Mouse (Mus musculus) midbrain, embryonic 16.5 days (tissue): ENCODE measurements around the gene Ank. TPM values are rescaled to one million over a fixed set of nuclear protein-coding genes. Genes with fewer than 3 reads are reported as not detected.
A peak's percentile ranks its signal among the peaks of the same experiment; 100 is the strongest.

ENCODE experiments used
- ATAC-seq: fragments of 200-750 bp; cut with Nextera tagmentation; 2 replicates; pipeline ENCODE4 v1.8.0; 2017; ENCODE audit warnings: moderate TSS enrichment
- H3K27ac ChIP-seq: fragments of 300-500 bp; sonication (generic); 2 replicates; pipeline ENCODE4 v1.5.1; 2014; ENCODE audit warnings: mild to moderate bottlenecking, low read length, mixed read lengths
- H3K27me3 ChIP-seq: fragments of 300-500 bp; sonication (generic); 2 replicates; pipeline ENCODE4 v1.6.1; 2014; ENCODE audit warnings: low read depth, low read length, mixed read lengths; ENCODE audit not compliant: control insufficient read depth, insufficient read depth
- H3K36me3 ChIP-seq: fragments of 300-500 bp; sonication (generic); 2 replicates; pipeline ENCODE4 v1.6.1; 2014; ENCODE audit warnings: mild to moderate bottlenecking, low read length, moderate library complexity, mixed read lengths; ENCODE audit not compliant: control insufficient read depth, insufficient read depth
- H3K4me1 ChIP-seq: fragments of 300-500 bp; sonication (generic); 2 replicates; pipeline ENCODE4 v1.6.1; 2014; ENCODE audit warnings: mild to moderate bottlenecking, low read length, mixed read lengths; ENCODE audit not compliant: control insufficient read depth, insufficient read depth
- H3K4me2 ChIP-seq: fragments of 300-500 bp; sonication (generic); 2 replicates; pipeline ENCODE4 v1.6.1; 2014; ENCODE audit warnings: mild to moderate bottlenecking, low read length, mixed read lengths
- H3K4me3 ChIP-seq: fragments of 300-500 bp; sonication (generic); 2 replicates; pipeline ENCODE4 v1.5.1; 2014; ENCODE audit warnings: low read depth, mild to moderate bottlenecking, low read length, moderate library complexity, mixed read lengths
- H3K9ac ChIP-seq: fragments of 300-500 bp; sonication (generic); 2 replicates; pipeline ENCODE4 v1.6.1; 2014; ENCODE audit warnings: low read depth, low read length, mixed read lengths
- H3K9me3 ChIP-seq: fragments of 300-500 bp; sonication (generic); replicated peaks from 2 replicates; pipeline ENCODE4 v1.6.1; 2014; ENCODE audit warnings: mild to moderate bottlenecking, low read length, mixed read lengths; ENCODE audit not compliant: control insufficient read depth, poor library complexity, severe bottlenecking
- WGBS: fragments of 180-500 bp; shearing (Covaris S2); extraction: QIAGEN DNeasy Blood & Tissue Kit; methylation state at CpG from one replicate; pipeline ENCODE4 v1.1.7; 2014; 5-methylcytosine and 5-hydroxymethylcytosine counted together
- polyA plus RNA-seq: library from polyadenylated mRNA; unstranded; fragments of >200 nt; fragmentation: Nextera tagmentation; extraction: Ambion mirVana; gene quantifications from 2 replicates; pipeline ENCODE4 v1.2.1, GENCODE M21; 2015

The Ank gene
- polyA plus RNA-seq, 1 experiment from 2014 or later = 15.7 TPM

- H3K27ac ChIP-seq = no peak overlapping the region
- peaks cover 19% of the 10 kb centered on the region for H3K4me1 ChIP-seq
- no peaks in the 10 kb centered on the region for H3K9me3 ChIP-seq
- no peaks in the 10 kb centered on the region for H3K27me3 ChIP-seq
- H3K4me3 ChIP-seq = no peak overlapping the region
- H3K36me3 ChIP-seq = peaks cover 3% of the 10 kb centered on the region; the same call in 1 of the 2 replicates
- H3K9ac ChIP-seq = no peak overlapping the region
- 95% methylated on average over 9 of the region's 9 CpGs for WGBS
- no peak overlapping the region for H3K4me2 ChIP-seq
- no peak for ATAC-seq
Measured at GRCm38 (mm10) chr15:27627794-27628193, 161.3 kb downstream of the Ank start.

- H3K36me3 ChIP-seq = no peaks in the 10 kb centered on the region
- no peak overlapping the region for H3K9ac ChIP-seq
- H3K4me1 ChIP-seq = peaks cover 19% of the 10 kb centered on the region
- peak overlapping the region; percentile 14; the same call in 1 of the 2 replicates for H3K4me2 ChIP-seq
- 81% methylated on average over 4 of the region's 4 CpGs for WGBS
- no peak for ATAC-seq
- H3K27me3 ChIP-seq = no peaks in the 10 kb centered on the region
- H3K9me3 ChIP-seq = no peaks in the 10 kb centered on the region
- no peak overlapping the region for H3K4me3 ChIP-seq
- no peak overlapping the region for H3K27ac ChIP-seq
Measured at GRCm38 (mm10) chr15:27629046-27629445, 162.6 kb downstream of the Ank start.

- peak overlapping the region; percentile 76 for H3K4me2 ChIP-seq
- ATAC-seq = peak; percentile 81
- no peaks in the 10 kb centered on the region for H3K27me3 ChIP-seq
- peaks cover 19% of the 10 kb centered on the region for H3K4me1 ChIP-seq
- peak overlapping the region; percentile 66 for H3K27ac ChIP-seq
- no peaks in the 10 kb centered on the region for H3K9me3 ChIP-seq
- no peaks in the 10 kb centered on the region for H3K36me3 ChIP-seq
- peak overlapping the region; percentile 75 for H3K9ac ChIP-seq
- peak overlapping the region; percentile 91 for H3K4me3 ChIP-seq
- WGBS = 2% methylated on average over 45 of the region's 53 CpGs
Measured at GRCm38 (mm10) chr15:27629800-27630600, 163.5 kb downstream of the Ank start.

GRCm38 (mm10) chr15:27630601-27631383 lies 164.3 kb downstream of the Ank start, which contains the start of gene Otulin:
Otulin (minus strand) TSS chr15:27630693.
- Histone ChIP-seq H3K9ac (peak within 1 kb of the TSS; percentile 75), H3K36me3 (no peaks in the 10 kb centered on the region), H3K4me1 (peaks cover 19% of the 10 kb centered on the region), H3K27ac (peak within 1 kb of the TSS; percentile 74), H3K27me3 (no peaks in the 10 kb centered on the region), H3K9me3 (no peaks in the 10 kb centered on the region), H3K4me2 (peak within 1 kb of the TSS; percentile 87), H3K4me3 (peak within 1 kb of the TSS; percentile 91)
- ATAC-seq = peak; percentile 98
- 6% methylated on average over 56 of the region's 56 CpGs for WGBS

- ATAC-seq = no peak
- Histone ChIP-seq H3K4me2 (no peak overlapping the region), H3K27ac (no peak overlapping the region), H3K9me3 (no peaks in the 10 kb centered on the region), H3K36me3 (no peaks in the 10 kb centered on the region), H3K4me1 (peaks cover 13% of the 10 kb centered on the region), H3K27me3 (no peaks in the 10 kb centered on the region), H3K4me3 (no peak overlapping the region), H3K9ac (no peak overlapping the region)
- 77% methylated on average over 8 of the region's 8 CpGs for WGBS
Measured at GRCm38 (mm10) chr15:27633941-27634900, 167.7 kb downstream of the Ank start.

- no peak overlapping the region for H3K27ac ChIP-seq
- no peaks in the 10 kb centered on the region for H3K4me1 ChIP-seq
- H3K4me3 ChIP-seq = no peak overlapping the region
- H3K36me3 ChIP-seq = no peaks in the 10 kb centered on the region
- H3K27me3 ChIP-seq = no peaks in the 10 kb centered on the region
- ATAC-seq = no peak
- no peak overlapping the region for H3K4me2 ChIP-seq
- whole genome bisulfite sequencing = 75% methylated on average over 12 of the region's 12 CpGs
- H3K9me3 ChIP-seq = no peaks in the 10 kb centered on the region; the same call in 1 of the 2 replicates
- H3K9ac ChIP-seq = no peak overlapping the region
Measured at GRCm38 (mm10) chr15:27641171-27641570, 174.7 kb downstream of the Ank start.

- Histone ChIP-seq H3K9ac (no peak overlapping the region), H3K27ac (no peak overlapping the region), H3K4me3 (no peak overlapping the region), H3K9me3 (no peaks in the 10 kb centered on the region; the same call in 1 of the 2 replicates), H3K36me3 (no peaks in the 10 kb centered on the region), H3K27me3 (no peaks in the 10 kb centered on the region), H3K4me1 (no peaks in the 10 kb centered on the region), H3K4me2 (no peak overlapping the region)
- WGBS = 93% methylated on average over 3 of the region's 3 CpGs
- ATAC-seq = no peak
Measured at GRCm38 (mm10) chr15:27642895-27643294, 176.4 kb downstream of the Ank start.
